Mouse (Mus musculus) forebrain, postnatal 0 days (tissue): ENCODE results near the gene Ift52. TPM values are rescaled to one million over a fixed set of nuclear protein-coding genes. Genes with fewer than 3 reads are reported as not detected.
A peak's percentile ranks its signal among the peaks of the same experiment; 100 is the strongest.

Experiments
- ATAC-seq: fragments of 200-750 bp; cut with Nextera tagmentation; 2 replicates; pipeline ENCODE4 v1.8.0; 2017; ENCODE audit warnings: mild to moderate bottlenecking, moderate library complexity
- DNase-seq: peaks from one replicate; pipeline ENCODE4 v3.0.0-alpha.2; 2015
- H3K27ac ChIP-seq: fragments of 300-500 bp; sonication (generic); 2 replicates; pipeline ENCODE4 v1.5.1; 2014; ENCODE audit warnings: low read depth, mild to moderate bottlenecking, antibody characterized with exemption, low read length, moderate library complexity, mixed read lengths
- H3K27me3 ChIP-seq: fragments of 300-500 bp; sonication (generic); 2 replicates; pipeline ENCODE4 v1.6.1; 2014; ENCODE audit warnings: mild to moderate bottlenecking, low read length, mixed read lengths; ENCODE audit not compliant: insufficient read depth
- H3K36me3 ChIP-seq: fragments of 300-500 bp; sonication (generic); 2 replicates; pipeline ENCODE4 v1.6.1; 2014; ENCODE audit warnings: mild to moderate bottlenecking, moderate library complexity; ENCODE audit not compliant: insufficient read depth
- H3K4me1 ChIP-seq: fragments of 300-500 bp; sonication (generic); 2 replicates; pipeline ENCODE4 v1.6.1; 2014; ENCODE audit warnings: antibody characterized with exemption; ENCODE audit not compliant: insufficient read depth
- H3K4me2 ChIP-seq: fragments of 300-500 bp; sonication (generic); 2 replicates; pipeline ENCODE4 v1.6.1; 2014; ENCODE audit warnings: low read depth, mild to moderate bottlenecking, moderate library complexity
- H3K4me3 ChIP-seq: fragments of 300-500 bp; sonication (generic); 2 replicates; pipeline ENCODE4 v1.5.1; 2014; ENCODE audit warnings: low read depth, low read length, mixed read lengths
- H3K9ac ChIP-seq: fragments of 300-500 bp; sonication (generic); 2 replicates; pipeline ENCODE4 v1.6.1; 2014; ENCODE audit warnings: mild to moderate bottlenecking
- H3K9me3 ChIP-seq: fragments of 300-500 bp; sonication (generic); 2 replicates; pipeline ENCODE4 v1.6.1; 2016; ENCODE audit warnings: low read length
- CTCF ChIP-seq: sonication (generic); IDR thresholded peaks from 2 replicates; pipeline ENCODE4 v1.5.1; 2016; ENCODE audit warnings: antibody characterized with exemption, control low read depth, low read depth
- WGBS: fragments of 180-500 bp; shearing (Covaris S2); extraction: QIAGEN DNeasy Blood & Tissue Kit; methylation state at CpG from one replicate; pipeline ENCODE4 v1.1.7; 2014; 5-methylcytosine and 5-hydroxymethylcytosine counted together
- polyA plus RNA-seq: library from polyadenylated mRNA; unstranded; fragments of >200 nt; fragmentation: Nextera tagmentation; extraction: Ambion mirVana; gene quantifications from 2 replicates; pipeline ENCODE4 v1.2.1, GENCODE M21; 2015
- total RNA-seq: library from RNA; depleted of rRNA; stranded (reverse); fragments of >200 nt; gene quantifications from 2 replicates; pipeline ENCODE4 v1.2.3, GENCODE M21; 2014

Ift52 gene
- total and polyA plus RNA-seq, 2 experiments from 2014 or later, result 21.3 to 31.4 TPM

DNA sequence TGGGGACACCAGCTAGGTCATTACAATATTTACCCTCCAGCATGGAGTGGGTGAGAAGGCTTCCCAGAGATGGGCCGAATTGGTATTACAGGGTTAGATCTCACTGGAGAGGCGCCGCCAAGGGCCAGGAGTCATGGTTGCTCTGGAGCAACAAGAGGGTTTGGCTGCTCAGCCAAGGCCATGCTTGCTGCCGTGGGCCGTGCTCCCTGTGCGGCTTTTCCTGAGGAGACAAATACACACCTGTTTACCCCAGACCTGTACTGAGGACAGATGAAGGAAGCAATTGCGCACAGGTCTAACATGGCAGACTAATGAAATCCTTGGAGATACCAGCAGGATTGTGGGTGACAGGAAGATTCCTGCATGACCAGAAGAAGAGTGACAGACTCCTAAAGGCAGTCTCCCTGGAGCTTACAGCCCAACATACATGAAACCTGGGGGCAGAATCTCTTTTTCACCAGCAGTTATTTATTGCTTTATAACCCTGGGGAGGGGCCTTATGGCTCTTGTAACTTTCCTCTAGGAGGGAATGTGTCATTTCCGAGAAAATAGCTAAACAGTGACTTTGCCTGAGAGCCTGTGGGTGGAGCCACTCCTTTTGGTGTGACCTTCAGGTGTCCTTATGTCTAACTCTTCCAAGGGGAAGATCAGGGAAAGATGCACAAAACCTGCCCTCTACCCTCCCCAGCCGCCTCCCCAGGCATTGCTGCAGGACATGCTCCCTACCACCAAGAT, 56.0 kb downstream of the Ift52 start:
- DNase-seq, result no peak
- Histone ChIP-seq H3K27ac (no peak overlapping the region), H3K9me3 (no peaks in the 10 kb centered on the region), H3K27me3 (no peaks in the 10 kb centered on the region), H3K4me3 (no peak overlapping the region), H3K4me2 (no peak overlapping the region), H3K36me3 (no peaks in the 10 kb centered on the region), H3K9ac (no peak overlapping the region), H3K4me1 (no peaks in the 10 kb centered on the region)
- 97% methylated on average over 9 of the region's 9 CpGs for WGBS
- ATAC-seq, result no peak
- no peak for TF ChIP-seq CTCF

DNA sequence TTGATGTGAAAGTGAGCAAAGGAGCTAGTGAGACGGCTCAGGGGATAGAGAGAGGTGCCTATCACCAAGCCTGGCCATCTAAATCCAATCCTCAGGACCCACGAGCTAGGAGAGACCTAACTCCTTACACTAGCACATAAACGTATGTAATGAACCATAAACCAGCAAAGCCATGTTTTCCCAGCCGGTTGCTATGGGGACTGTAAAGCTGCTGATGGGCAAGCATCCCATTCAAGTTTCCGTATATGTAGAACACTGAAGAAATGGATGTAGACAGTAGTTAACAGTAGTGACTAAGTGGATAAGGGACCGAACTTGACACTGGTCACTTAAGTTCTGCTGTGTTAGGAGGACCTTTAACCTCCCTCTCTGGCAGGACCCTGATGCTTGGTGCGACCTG, 56.9 kb downstream of the Ift52 start:
- no peak overlapping the region for H3K27ac ChIP-seq
- no peak for TF ChIP-seq CTCF
- H3K4me1 ChIP-seq, result no peaks in the 10 kb centered on the region
- no peak overlapping the region for H3K4me3 ChIP-seq
- H3K36me3 ChIP-seq, result no peaks in the 10 kb centered on the region
- peak; percentile 74 for DNase-seq
- WGBS, result 72% methylated on average over 7 of the region's 7 CpGs
- no peak overlapping the region for H3K4me2 ChIP-seq
- no peak overlapping the region for H3K9ac ChIP-seq
- ATAC-seq, result peak; percentile 54; the same call in 1 of the 2 replicates
- H3K27me3 ChIP-seq, result no peaks in the 10 kb centered on the region
- H3K9me3 ChIP-seq, result no peaks in the 10 kb centered on the region

- no peaks in the 10 kb centered on the region for H3K9me3 ChIP-seq
- ATAC-seq, result no peak
- WGBS, result 90% methylated on average over 12 of the region's 12 CpGs
- no peak overlapping the region for H3K9ac ChIP-seq
- H3K4me3 ChIP-seq, result no peak overlapping the region
- TF ChIP-seq CTCF, result no peak
- DNase-seq, result no peak
- no peak overlapping the region for H3K27ac ChIP-seq
- H3K36me3 ChIP-seq, result no peaks in the 10 kb centered on the region
- H3K27me3 ChIP-seq, result no peaks in the 10 kb centered on the region
- no peak overlapping the region for H3K4me2 ChIP-seq
- H3K4me1 ChIP-seq, result no peaks in the 10 kb centered on the region
Observed at GRCm38 (mm10) chr2:163074808-163075207, 57.7 kb downstream of the Ift52 start.

- Histone ChIP-seq H3K27me3 (no peaks in the 10 kb centered on the region), H3K9ac (no peak overlapping the region), H3K36me3 (no peaks in the 10 kb centered on the region), H3K4me1 (no peaks in the 10 kb centered on the region), H3K9me3 (no peaks in the 10 kb centered on the region), H3K4me2 (no peak overlapping the region), H3K4me3 (no peak overlapping the region), H3K27ac (no peak overlapping the region)
- DNase-seq, result no peak
- no peak for TF ChIP-seq CTCF
- WGBS, result 61% methylated on average over 3 of the region's 3 CpGs
- no peak for ATAC-seq
Observed at GRCm38 (mm10) chr2:163075234-163075633, 58.1 kb downstream of the Ift52 start.

DNA sequence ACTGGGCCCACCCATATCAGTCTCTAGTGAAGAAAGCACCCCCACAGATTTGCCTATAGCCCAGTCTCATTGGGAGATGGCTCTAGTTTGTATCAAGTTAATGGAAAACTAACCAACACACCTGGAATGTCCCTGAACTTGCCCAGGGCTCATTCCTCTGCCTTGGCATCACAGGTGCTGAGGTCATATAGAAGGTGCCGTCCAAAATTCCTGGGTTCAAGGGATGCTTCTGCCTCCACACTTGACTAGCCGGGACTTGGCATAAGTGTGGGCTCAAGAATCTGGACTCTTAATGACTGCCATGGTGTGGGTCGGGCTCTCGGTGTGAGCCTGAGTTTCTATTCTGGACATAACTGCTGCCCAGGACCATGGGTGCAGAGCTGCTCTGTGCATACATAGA, 61.9 kb downstream of the Ift52 start:
- no peak for ATAC-seq
- Histone ChIP-seq H3K36me3 (no peaks in the 10 kb centered on the region), H3K27me3 (no peaks in the 10 kb centered on the region), H3K4me3 (no peak overlapping the region), H3K9ac (no peak overlapping the region), H3K9me3 (no peaks in the 10 kb centered on the region), H3K27ac (no peak overlapping the region), H3K4me1 (no peaks in the 10 kb centered on the region), H3K4me2 (no peak overlapping the region)
- no peak for TF ChIP-seq CTCF
- 97% methylated on average over 4 of the region's 4 CpGs for WGBS
- DNase-seq, result no peak

DNA sequence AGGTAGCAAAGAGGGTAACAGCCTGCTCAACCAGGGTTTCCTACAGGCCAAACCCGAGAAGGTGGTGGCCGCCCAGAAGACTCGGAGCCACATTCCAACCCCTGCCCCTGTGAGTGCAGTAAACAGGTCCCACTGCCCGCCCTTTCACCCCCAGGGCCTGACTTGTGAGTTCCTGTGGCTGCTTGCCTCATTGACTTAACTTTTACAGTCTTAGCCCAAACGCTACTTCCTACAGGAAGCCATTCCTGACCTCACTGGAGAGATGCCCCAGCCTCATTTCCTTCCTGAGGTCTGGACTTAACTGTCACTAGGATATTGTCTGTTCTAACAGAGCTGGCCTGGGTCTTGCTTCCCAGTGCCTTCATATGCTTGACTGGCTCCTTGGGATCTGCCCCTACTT, 65.4 kb downstream of the Ift52 start:
- TF ChIP-seq CTCF, result no peak
- no peak for DNase-seq

GRCm38 (mm10) chr2:163084519-163084918, 67.4 kb downstream of the Ift52 start:
- no peak overlapping the region for H3K4me2 ChIP-seq
- TF ChIP-seq CTCF, result no peak
- no peaks in the 10 kb centered on the region for H3K9me3 ChIP-seq
- H3K36me3 ChIP-seq, result no peaks in the 10 kb centered on the region
- H3K27me3 ChIP-seq, result no peaks in the 10 kb centered on the region
- ATAC-seq (no peak), DNase-seq (no peak)
- no peak overlapping the region for H3K27ac ChIP-seq
- no peaks in the 10 kb centered on the region for H3K4me1 ChIP-seq
- no peak overlapping the region for H3K9ac ChIP-seq
- H3K4me3 ChIP-seq, result no peak overlapping the region
- 86% methylated on average over 3 of the region's 3 CpGs for WGBS

More for the DNA sequence above, 65.4 kb downstream of the Ift52 start:
- WGBS, result 93% methylated on average over 5 of the region's 5 CpGs
- H3K9ac ChIP-seq, result no peak overlapping the region
- no peak for ATAC-seq
- no peaks in the 10 kb centered on the region for H3K9me3 ChIP-seq
- H3K4me3 ChIP-seq, result no peak overlapping the region
- H3K36me3 ChIP-seq, result no peaks in the 10 kb centered on the region
- no peaks in the 10 kb centered on the region for H3K4me1 ChIP-seq
- no peak overlapping the region for H3K27ac ChIP-seq
- H3K27me3 ChIP-seq, result no peaks in the 10 kb centered on the region
- H3K4me2 ChIP-seq, result no peak overlapping the region
